Mouse (Mus musculus): ENCODE results near the gene St3gal5.

The St3gal5 gene

DNA sequence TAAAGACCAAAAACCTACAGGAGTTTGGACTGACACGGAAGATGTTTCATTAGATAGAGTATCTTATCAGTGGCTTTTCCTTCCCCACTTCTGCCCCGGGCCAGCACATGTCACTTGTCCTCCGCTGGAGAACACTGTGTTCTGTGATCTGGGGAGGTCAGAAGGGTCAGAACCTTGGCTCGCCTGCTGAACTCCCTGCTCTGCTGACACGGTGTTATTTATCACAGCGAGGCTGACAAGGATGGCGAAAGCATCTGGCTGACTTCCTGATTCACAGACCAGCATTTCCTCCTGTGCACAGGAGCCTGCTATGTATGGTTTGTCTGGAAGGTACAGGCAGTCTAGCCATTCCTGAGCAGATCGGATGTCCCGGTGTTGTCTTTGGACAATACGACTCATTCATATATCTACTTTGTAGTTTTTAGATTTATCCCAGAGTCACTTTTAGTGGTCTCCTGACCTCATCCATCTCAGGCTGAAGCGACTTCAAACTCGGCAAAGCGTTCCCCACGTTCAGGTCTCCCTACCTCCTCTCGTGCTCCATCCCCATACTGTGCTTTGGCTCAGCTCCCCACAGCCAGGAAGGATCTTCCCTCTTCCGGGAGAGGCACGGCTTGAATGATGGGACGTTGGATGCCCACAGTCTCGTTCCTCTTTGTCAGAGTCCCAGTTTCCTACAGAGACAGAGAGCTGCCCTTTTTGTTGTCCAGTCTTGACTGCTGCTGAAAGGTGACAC, 64.9 kb downstream of the St3gal5 start:
- DNase-seq (ENCODE audit: low spot score) = peak; percentile 73

DNA sequence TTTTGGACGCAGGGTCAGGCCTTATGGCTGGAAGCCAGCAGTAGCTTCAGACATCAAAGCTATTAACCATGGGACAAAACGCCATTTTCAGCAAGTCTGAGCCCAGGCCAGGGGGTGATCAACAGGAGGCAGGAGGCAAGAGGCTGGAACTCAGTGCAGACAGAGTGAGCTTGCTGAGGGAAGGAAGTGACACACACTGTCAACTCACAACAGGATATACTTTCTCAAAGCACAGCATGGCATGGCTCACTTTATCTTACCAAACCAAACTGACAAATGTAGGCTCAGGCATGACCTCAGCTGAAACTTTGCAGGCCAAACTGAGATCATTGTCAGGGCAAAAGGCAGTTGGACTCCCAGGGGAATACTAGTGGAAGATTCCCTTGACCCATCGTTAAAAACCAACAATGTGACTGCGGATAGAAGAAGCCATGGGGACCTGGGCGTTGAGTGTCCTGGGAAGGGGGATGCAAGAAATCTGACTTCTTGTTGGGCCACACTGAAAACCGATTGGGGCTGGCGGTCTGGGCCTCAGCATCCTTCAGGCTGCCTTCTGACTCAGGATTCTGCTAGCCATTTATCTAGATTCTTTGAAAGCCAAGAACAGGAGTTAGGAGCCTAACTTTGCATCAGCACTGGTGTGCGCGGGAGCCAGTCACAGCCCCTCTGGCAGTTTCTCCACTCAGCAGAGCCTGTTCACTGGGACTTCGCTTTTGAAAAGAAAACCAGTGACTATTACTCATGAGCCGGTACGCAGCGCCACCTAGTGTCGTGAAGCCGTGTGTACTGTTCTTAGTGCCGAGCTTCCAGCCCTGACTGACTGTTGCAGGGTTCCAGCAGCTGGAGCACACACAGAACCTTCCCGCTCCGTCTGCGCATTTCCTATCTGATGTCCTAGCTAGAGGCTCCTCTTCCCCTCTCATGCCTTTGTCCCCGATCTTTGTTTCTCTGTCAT, 67.2 kb downstream of the St3gal5 start:
- DNase-seq (ENCODE audit: low spot score) = peak; percentile 96

DNA sequence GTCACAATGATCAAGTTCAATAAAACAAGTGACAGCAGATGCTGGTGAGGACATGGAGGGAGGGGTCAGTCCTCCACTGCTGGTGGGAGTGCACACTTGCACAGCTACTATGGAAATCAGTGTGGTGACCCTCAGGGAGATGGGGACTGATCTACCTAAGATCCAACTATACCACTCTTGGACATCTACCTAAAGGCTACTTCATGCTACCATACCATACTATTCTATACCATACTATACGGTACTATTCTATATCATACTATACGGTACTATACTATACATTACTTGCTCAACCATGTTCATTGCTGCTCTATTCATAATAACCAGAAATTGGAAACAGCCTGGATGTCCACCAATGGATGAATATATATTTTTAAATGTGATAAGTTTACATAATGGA, 68.5 kb downstream of the St3gal5 start:
- DNase-seq (ENCODE audit: low spot score) = no peak

DNA sequence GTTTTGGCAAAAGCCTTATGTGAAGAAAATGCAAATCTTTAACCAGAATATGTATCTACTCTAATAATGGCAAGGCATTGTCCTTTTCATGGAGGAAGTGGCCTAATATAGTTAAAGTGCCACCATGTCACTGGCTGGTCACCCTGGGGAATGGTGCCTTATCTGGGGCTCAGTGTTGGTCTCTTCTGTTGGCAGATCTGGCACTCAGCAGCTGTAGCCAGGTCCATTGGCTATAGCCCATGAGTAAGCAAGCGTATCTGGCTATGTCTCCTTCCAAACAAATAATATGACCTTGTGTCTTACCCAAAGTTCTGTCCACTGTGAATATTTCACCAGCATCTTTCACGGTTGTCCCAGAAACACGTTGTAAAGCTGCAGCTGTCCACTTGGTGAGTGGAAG, 74.0 kb downstream of the St3gal5 start:
- DNase-seq (ENCODE audit: low spot score) = no peak

DNA sequence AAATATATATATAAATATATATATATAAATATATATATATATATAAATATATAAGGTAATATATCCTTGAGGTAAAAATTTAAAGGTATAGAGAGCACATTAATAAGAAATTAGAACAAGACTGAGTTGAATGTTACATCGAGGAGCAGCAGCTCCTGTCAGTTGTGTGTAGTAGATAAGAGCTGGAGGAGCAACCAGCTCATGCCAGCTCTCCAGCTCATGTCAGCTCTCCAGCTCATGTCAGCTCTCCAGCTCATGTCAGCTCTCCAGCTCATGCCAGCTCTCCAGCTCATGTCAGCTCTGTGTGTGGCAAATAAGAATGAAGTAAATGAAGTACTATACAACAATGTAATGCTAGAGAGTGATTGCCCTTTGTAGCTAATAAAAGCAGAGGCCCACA, 76.0 kb downstream of the St3gal5 start:
- no peak for DNase-seq (ENCODE audit: low spot score)

DNA sequence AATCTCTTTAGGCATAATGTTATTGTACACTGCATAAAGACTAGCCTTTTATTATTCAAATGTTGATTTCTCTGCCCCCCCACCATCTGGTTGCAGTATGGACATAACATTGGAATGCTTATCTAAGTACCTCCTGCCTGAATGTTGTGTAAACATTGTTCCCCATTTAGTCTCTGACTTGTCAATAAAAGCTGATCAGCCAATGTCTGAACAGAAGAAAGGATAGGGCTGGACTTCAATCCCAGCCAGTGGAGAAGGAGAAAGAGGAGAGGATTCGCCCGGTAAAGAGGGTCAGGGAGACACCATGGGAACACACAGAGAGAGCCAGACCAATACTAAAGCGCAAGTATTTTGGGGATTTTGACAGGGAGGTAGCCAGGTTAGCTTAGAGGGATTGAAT, 78.0 kb downstream of the St3gal5 start:
- DNase-seq (ENCODE audit: low spot score) = no peak

DNA sequence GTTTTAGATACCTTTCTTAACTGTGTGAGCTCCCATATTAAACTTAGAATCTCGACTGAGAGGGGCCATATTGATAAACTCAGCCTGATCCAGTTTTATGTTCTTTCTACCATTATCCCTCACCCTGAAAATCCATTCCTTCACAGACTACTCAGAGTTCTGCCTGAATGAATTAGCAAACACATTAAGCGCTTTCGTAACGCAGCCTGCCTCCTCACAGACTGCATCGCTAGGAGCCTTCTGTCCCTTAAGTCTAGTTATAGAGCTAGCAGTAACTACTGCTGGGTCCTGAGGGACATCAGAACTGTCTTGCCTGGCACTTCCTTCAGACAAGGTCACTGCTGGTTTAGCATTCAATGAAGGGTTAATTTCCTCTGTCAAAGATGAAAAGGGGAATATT, 78.6 kb downstream of the St3gal5 start:
- DNase-seq (ENCODE audit: low spot score) = no peak

DNA sequence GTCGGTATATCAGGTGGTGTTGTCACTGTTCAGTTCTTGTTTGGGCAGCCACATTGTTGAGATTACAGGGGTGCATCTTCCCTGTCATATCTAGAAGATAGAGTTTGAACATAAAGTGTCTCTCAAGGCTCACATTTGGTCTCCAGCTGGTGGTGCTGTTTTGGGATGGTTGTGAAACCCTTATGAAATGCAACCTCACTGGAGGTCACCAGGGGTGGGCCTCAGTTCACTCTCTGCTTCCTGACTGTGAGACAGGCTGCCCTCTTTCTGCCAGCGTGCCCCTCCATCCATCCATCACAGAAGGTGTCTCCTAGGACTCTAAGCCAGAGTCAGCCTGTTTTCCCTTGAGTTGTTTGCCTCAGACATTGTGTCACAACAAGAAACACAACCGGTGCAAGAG, 80.0 kb downstream of the St3gal5 start:
- DNase-seq (ENCODE audit: low spot score) = no peak

DNA sequence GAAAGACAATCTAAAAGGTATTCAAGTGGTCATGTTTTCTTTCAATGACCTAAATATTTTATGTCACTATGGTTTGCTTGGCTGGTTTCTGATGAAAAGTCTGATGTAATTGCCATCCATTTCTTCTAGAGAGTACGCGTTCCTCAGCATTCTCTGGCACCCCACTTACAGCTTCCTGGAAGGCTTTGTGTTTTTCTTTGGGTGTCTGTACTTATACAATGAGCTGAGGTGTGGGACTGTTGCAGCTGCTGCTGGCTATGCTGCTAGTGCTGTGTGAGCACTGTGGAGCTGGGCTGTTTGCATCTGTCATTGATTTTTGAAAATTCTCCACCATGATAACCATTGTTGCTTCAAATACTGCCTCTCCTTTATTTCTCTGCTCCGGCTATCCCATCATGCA, 81.6 kb downstream of the St3gal5 start:
- DNase-seq (ENCODE audit: low spot score) = no peak

DNA sequence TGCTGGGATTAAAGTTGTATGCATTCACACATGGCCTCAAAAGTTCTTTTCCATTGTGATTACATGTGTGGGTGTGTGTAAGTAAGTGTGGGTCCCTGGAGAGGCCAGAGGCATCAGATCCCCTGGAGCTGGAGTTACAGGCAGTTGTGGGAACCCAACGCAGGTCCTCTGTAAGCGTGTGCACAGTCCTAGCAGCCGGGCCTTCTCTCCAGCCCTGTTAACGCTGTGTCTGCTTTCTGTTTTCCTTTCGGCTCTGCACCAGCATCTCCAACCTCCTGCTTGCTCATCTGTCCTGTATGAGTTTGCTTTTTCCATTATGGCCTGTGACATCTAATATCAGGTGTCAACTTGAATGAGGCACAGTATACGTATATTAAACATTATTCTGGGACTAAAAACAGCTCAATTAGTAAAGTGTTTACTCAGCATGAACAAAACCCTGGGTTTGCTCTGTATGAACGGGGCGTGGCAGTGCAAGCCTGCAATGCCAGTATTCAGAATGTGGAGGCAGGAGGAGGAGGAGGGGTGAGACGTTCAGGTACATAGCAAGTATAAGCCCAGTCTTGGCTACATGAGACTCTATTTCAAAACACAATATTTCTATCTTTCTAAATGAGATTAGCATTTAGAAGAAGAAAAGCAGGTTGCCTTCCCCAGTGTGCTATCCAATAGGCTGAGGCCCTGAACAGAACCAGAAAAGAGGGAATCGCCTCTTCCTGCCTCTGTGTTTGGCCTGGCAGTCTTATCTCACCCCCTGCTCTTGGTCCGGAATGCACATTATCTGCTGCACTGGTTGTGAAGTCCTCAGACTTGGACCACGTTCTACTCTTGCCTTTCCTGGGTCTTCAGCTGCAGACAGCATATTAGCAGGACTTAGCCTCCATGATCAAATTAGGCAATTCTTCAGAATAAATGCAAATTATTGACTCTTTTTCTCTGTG, 82.4 kb downstream of the St3gal5 start:
- no peak for DNase-seq (ENCODE audit: low spot score)

DNA sequence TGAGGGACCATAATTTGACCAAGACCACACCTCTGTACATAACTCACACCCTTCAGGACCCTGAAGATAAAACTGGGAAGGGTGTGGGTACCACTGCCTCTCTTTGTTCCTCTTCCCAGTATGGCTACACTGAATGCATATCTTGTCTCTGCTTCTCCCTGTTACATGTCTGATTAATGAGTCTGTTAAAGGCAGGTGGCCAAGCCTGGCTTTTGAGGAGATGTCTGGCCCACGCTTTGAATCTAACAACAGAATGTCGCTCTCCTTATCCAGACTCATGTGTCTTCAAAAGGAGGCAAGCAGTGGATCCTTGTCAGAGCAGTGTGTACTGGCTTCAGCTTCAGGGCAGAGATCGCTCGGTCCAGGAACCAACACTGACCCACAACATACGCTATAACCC, 87.2 kb downstream of the St3gal5 start:
- DNase-seq (ENCODE audit: low spot score) = no peak

DNA sequence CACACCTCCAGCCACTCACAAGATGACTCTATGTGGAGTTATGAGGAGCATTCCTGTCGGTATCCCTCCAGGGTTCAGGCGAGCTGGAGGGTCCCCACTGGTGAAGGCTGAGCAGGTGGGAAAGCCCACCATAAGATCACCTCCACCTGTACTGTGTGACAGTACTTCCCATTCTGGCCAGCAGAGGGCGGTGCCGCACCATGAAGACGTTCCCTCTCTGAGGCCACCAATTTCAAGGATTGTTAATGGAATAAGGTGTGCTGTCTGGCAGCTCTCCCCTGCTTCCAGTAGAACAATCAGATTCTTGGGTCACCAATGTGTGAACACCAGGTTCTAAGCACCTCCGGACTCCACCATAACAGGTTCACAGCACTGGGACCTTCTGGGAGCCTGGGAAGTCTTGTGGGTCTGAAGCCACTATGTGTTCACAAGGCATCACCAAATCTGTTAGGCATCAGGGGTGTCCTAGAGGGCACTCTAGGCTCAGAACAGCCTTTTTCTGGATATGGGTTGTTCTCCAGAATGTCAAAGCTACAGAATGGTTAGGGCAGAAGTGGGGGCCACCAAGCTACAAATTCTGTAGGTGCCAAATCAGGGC, 88.6 kb downstream of the St3gal5 start:
- DNase-seq (ENCODE audit: low spot score) = peak; percentile 82

DNA sequence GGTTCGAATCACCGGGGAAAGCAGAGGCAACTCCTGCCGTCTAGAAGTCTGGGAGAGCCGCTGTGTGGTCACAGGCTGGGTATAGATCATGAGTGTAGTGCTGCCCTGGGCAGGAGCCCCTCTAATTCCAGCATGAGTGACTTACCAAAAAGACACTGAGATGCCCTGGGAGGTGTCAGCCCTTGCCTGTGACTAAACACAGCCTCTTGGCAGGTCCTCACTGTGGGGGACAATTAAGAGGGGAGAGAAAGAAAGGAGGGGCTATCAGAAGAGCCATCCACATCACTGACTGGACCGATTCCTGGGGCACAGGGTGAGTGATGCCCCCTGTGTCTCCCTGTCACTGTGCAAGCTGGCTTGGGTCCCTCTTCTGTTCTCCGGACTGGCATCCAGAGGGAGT, 89.4 kb downstream of the St3gal5 start:
- DNase-seq (ENCODE audit: low spot score) = no peak

DNA sequence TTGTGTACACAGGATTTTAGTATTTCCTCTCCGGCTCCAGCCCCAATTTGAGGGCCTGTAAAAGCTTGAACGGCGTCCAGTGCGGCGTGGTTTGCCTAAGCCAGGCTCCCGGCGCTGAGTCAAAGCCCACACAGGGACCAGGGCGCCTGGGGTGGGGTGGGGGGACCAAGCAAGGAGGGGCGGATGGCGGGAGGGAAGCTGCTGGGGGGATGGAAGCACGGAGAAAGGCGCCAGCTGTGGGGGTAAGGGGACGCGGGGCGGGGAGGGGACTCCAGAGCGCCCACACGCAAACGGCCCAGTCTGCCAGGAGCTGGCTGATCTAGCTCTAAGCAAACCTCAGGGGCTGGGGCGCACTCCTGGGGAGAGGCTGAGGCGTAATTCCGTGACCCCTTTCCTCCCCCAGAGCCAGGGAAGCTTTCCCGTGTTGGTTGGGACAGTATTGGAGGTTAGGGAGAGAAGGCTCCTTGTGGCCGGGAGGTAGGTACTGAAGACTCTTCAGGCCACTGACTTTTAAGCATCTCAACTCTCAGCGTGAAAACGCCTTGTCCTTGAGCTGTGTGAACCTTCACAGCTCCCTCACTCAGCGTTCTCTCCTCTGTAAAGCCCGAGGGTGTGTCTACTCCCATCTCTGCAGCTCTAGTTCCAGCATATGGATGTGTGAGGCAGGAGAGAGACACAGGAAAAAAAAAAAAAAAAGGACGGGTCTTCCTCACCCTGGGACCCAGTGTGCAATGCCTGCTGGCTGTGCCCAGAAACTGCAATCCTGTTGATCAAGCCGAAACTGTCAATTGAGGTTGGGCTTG, 91.9 kb downstream of the St3gal5 start:
- DNase-seq (ENCODE audit: low spot score) = peak; percentile 50

DNA sequence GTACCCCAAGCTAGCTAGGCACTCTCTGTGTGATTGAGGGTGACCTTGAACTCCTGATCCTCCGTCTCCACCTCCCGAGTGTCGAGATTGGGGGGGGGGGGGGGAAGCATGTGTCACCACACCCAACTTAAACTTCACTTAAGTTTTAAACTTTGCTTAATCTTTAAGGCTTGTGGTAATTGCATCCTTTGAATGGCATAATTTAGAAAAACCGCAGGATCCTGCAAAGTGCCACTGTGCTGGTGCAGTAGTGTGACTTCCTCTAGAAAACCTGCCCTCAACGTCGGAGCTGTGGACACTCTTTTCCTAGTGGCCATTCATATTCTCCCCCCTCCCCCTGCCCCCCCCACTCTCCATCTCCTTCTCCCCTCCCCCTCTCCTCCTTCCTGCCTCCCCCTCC, 92.7 kb downstream of the St3gal5 start:
- no peak for DNase-seq (ENCODE audit: low spot score)

DNA sequence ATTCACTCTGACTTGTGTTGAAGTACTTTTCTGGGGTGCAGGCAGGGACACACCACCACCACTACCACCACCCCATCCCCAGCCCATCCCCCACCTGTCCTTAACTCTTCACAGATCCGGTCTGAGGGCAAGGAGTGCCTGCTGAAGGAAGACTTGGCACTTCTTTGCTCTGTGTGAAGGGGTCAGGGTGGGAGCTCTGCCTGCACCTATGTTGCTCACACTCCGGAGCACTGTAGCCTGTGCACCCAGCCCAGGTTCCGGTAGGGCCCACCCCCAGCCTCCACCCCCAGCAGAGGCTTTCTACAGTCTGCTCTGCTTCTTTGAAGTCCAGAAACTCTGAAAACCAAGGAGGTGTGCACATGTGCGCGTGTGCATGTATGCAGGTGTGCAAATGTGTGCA, 93.2 kb downstream of the St3gal5 start:
- DNase-seq (ENCODE audit: low spot score) = no peak

DNA sequence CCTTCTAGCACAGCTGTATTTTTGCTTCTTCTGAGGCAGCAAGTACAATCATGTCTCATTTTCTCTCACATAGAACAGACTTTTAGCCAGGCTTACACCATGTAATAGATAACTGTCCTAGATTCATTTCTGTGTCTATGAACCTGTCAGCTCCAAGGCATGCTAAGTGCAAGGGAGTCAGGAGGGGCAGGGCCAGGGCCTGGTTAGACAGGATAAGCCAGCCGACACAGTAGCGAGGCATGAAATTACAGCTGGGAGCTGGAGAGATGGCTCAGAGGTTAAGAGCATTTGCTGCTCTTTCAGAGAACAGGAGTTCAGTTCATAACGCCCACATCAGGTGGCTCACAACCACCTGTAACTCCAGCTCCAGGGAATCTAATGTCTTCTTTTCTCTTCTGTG, 99.3 kb downstream of the St3gal5 start:
- DNase-seq (ENCODE audit: low spot score) = no peak

DNA sequence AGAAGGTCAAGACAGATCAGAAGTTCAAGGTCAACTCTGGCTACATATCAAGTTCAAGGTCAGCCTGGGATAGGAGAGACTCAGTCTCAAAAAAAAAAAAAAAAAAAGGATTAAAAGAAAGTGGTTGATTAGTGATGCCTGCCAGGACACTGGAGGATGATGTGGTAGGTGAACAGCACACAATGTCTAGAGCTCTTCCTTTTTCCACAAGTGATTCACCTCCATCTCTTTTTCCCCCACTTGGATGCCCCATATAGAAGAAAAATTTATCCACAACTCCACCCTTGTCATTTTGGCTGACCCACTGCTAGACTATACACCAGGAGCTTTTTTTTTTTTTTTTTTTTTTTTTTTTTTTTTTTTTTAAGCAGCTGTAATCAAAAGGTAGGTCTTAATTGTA, 100.1 kb downstream of the St3gal5 start:
- DNase-seq (ENCODE audit: low spot score) = no peak

DNA sequence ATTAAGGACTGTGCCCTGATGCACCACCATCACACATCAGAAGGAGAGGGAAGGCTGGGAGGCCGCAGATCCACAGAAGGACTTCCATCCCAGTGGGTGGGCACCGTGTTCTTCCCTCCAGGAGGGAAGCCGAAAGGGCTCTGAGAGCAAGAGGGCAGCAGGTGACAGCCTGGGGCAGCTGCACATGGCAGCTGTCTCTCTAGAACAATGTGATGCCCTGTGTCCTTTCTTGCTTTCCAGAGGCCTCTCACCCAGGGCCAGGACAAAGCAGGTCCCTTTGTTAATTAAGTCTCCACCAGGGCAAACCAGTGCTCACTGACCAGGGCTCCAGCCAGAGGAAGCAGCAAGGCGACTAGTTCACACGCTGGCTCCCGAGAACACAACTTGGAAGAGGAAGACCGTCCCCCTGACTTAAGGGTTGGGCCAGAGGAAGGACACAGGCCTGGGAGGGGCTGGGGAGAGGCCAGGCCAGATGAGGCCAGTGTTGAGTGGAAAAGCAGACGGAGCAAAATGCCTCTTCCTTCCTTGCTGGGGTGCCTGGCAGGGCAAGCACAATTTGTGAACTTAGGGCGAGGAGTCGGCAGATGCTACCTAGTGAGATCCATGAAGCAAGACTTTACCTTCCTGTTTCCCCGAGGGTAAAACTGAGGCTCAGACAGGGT, 103.3 kb downstream of the St3gal5 start:
- peak; percentile 47 for DNase-seq (ENCODE audit: low spot score)

DNA sequence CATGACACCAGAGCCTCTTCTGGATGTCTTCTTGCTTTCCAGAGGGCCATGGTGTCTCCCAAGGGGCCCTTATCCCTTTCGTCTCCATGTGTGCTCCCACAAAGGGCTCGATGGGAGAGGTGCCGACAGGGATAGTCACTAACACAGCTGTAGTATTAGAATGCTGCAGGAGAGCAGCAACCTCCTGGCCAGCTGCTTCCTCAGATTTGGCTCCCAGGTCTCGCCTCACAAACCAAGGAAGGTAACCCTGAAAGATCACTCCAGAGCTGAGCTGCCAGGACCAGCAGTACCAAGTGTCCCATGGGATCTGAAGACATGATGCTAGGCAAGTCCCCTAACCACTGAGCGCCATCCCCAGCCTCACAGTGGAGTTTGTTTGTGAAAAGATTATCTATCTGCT, 105.3 kb downstream of the St3gal5 start:
- no peak for DNase-seq (ENCODE audit: low spot score)

Measured in embryo, embryonic 10.5 days (tissue).